ENCODE assay signal across 9 mouse cellular contexts in the genomic region with DNA sequence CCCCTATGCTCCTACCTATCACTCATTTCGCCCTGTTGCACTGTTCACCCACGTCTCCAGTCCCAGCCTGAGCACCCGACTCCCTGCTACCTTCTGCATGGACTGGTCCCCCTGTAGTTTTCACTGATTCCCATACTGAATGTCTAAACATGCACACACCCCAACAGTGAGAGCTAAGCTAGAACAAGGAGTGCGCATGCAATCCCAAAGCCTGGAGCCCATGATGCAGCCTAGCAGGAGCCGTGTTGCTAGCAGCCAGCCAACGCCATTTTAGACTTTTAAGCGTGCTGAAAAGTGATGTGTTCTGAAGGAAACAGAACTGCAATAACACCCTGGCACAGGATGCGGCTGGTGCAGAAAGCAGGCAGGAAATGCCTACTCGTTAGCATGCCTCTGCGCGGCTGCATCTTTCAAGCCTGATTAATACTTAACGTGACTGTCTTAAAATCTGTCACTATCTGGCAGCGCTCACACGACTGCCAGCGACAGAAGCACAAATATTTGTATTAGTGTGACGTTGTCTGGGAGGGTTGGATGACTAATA.
DNase-seq lines count a peak whose midpoint lies in the region; ATAC-seq lines count a peak whose summit lies in the region.
"Had no signal": no experiment of that assay in that cellular context is flagged by ENCODE, and none has a peak within 500 bp of the region (broad histone marks: within the 10 kb centered on the region; RNA-seq: fewer than 3 reads in every experiment).

No protein-coding gene starts in this region.

- H3K4me1 ChIP-seq in intestine, embryonic 15.5 days (replicated peaks) = peaks cover 5% of the 10 kb centered on the region; the same call in 1 of the 2 replicates

- H3K9me3 ChIP-seq in intestine, embryonic 15.5 days = no peaks in the 10 kb centered on the region

- peak overlapping the region; percentile 66 for H3K4me2 ChIP-seq in intestine, embryonic 15.5 days (replicated peaks)

- 16% methylated on average over 16 of the region's 16 CpGs for WGBS in intestine, embryonic 15.5 days

- peak; percentile 22 to 39 for DNase-seq in left cerebral cortex, adult 18-20 months (ENCODE audit: low spot score in 2 of 2)
- DNase-seq in left cerebral cortex, adult 11 months (ENCODE audit: low spot score) = no peak
- peak; percentile 18 for DNase-seq in fibroblast of lung, adult 2 months (ENCODE audit: low read depth)
- peak; percentile 16 to 25 for DNase-seq in left cerebral cortex, adult 8-10 months (ENCODE audit: low spot score in 2 of 2)
- DNase-seq in lung, postnatal 36 days = peak; percentile 26
- DNase-seq in right cerebral cortex, postnatal 14 days = peak; percentile 25
- no peak for DNase-seq in testis, postnatal 10 days (ENCODE audit: low spot score)

- ATAC-seq in intestine, embryonic 15.5 days = peak; percentile 47

- H3K27me3 ChIP-seq in intestine, embryonic 15.5 days (replicated peaks) = no peaks in the 10 kb centered on the region

- no peak overlapping the region for H3K9ac ChIP-seq in intestine, embryonic 15.5 days

- peak overlapping the region; percentile 36; the same call in 1 of the 2 replicates for H3K27ac ChIP-seq in intestine, embryonic 15.5 days
- H3K27ac ChIP-seq: macrophage had no signal

- no peaks in the 10 kb centered on the region for H3K36me3 ChIP-seq in intestine, embryonic 15.5 days

- peak overlapping the region; percentile 22; the same call in 1 of the 2 replicates for H3K4me3 ChIP-seq in intestine, embryonic 15.5 days (replicated peaks)

Comparison
In these comparisons a context has a peak if more than half of its experiments do, and no peak if none do; other contexts are left out.
1. DNase-seq: peak in left cerebral cortex, adult 18-20 months (2 of 2), fibroblast of lung, adult 2 months (single experiment), left cerebral cortex, adult 8-10 months (2 of 2), lung, postnatal 36 days (single experiment) and right cerebral cortex, postnatal 14 days (single experiment); none in left cerebral cortex, adult 11 months (single experiment) and testis, postnatal 10 days (single experiment).